Mouse (Mus musculus) CH12.LX (cell line): ENCODE measurements around the gene Wnk2.

Experiments used
- CTCF ChIP-seq, 2 experiments: IDR thresholded peaks in 1 of 2; conservative IDR thresholded peaks in 1 of 2; 2 replicates each; pipeline ENCODE4 v1.5.1; 2011 to 2012; ENCODE audit warnings: low read depth in 2 of 2, low read length in 2 of 2, improper control_type of control experiment in 1 of 2, inconsistent platforms in 1 of 2, mild to moderate bottlenecking in 1 of 2, moderate library complexity in 1 of 2
- NRF1 ChIP-seq: IDR thresholded peaks from 2 replicates; pipeline ENCODE4 v1.6.1; 2014; ENCODE audit warnings: low read depth, mild to moderate bottlenecking, inconsistent platforms, low read length, improper control_type of control experiment, moderate library complexity
- POLR2A ChIP-seq: IDR thresholded peaks from 2 replicates; pipeline ENCODE4 v1.6.1; 2011; ENCODE audit warnings: low read depth, mild to moderate bottlenecking, improper control_type of control experiment, low read length
- POLR2AphosphoS2 ChIP-seq: IDR thresholded peaks from 2 replicates; pipeline ENCODE4 v1.6.1; 2011; ENCODE audit warnings: low read depth, low read length, improper control_type of control experiment
- SIN3A ChIP-seq: IDR thresholded peaks from 2 replicates; pipeline ENCODE4 v1.6.1; 2012; ENCODE audit warnings: low read length, improper control_type of control experiment, inconsistent platforms
- USF1 ChIP-seq: IDR thresholded peaks from 2 replicates; pipeline ENCODE4 v1.6.1; 2014; ENCODE audit warnings: low read depth, mild to moderate bottlenecking, inconsistent platforms, low read length, improper control_type of control experiment

DNA sequence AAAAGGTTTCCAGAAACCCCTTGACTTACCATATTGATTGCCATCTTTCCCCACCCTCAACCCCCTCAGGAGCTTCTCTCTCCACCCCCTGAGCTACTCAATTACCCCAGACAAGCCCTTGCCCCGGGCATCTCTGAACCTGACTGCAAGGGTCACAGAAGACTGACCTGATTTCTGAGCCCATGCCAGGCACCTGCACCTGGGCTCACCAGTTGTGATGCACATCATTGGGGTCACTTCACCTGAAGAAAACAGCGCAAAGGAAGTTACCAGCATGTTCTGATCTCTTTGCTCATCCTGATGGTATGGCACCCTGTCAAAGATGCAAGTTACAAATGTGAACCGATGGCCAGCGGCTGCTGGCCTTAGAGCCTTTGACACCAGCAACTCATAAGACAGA is 873 bp upstream of the Wnk2 start:
- TF ChIP-seq CTCF (conservative IDR thresholded peaks at IDR 0.05 in 1 of 2, IDR thresholded peaks at IDR 0.05 in 1 of 2; ENCODE audit: low read depth in 2 of 2, low read length in 2 of 2) (no peak), POLR2AphosphoS2 (no peak), POLR2A (no peak), NRF1 (no peak), SIN3A (no peak), USF1 (no peak)
